Mouse (Mus musculus): ENCODE results near the gene Crtc2. TPM values are rescaled to one million over a fixed set of nuclear protein-coding genes. Genes with fewer than 3 reads are reported as not detected.

Gene Crtc2
- polyA plus RNA-seq, 1 experiment from 2014 or later = 20.7 TPM

- peaks cover 5% of the 10 kb centered on the region; the same call in 1 of the 2 replicates for H3K36me3 ChIP-seq
- 2% methylated on average over 20 of the region's 20 CpGs for WGBS
- ATAC-seq (ENCODE audit: low FRiP score) = peak; percentile 68; the same call in 1 of the 2 replicates
- H3K4me3 ChIP-seq (replicated peaks) = peak overlapping the region; percentile 38
- peaks cover 10% of the 10 kb centered on the region for H3K4me1 ChIP-seq
- no peaks in the 10 kb centered on the region for H3K27me3 ChIP-seq (replicated peaks)
- no peaks in the 10 kb centered on the region for H3K9me3 ChIP-seq (replicated peaks)
- peak overlapping the region; percentile 75 for H3K4me2 ChIP-seq
- peak overlapping the region; percentile 53 for H3K9ac ChIP-seq (replicated peaks)
- H3K27ac ChIP-seq (replicated peaks) = peak overlapping the region; percentile 72
Observed at GRCm38 (mm10) chr3:90220531-90220951, 33.4 kb upstream of the Crtc2 start.

GRCm38 (mm10) chr3:90221123-90221522 lies 32.8 kb upstream of the Crtc2 start:
- no peak overlapping the region; the same call in 1 of the 2 replicates for H3K27ac ChIP-seq (replicated peaks)
- no peaks in the 10 kb centered on the region for H3K9me3 ChIP-seq (replicated peaks)
- peak overlapping the region; percentile 20 for H3K9ac ChIP-seq (replicated peaks)
- H3K4me1 ChIP-seq = peaks cover 10% of the 10 kb centered on the region
- peak overlapping the region; percentile 75 for H3K4me2 ChIP-seq
- H3K27me3 ChIP-seq (replicated peaks) = no peaks in the 10 kb centered on the region
- WGBS = 31% methylated on average over 5 of the region's 5 CpGs
- H3K4me3 ChIP-seq (replicated peaks) = peak overlapping the region; percentile 38
- H3K36me3 ChIP-seq = peaks cover 5% of the 10 kb centered on the region; the same call in 1 of the 2 replicates
- no peak for ATAC-seq (ENCODE audit: low FRiP score)

GRCm38 (mm10) chr3:90222455-90222854 lies 31.5 kb upstream of the Crtc2 start:
- H3K36me3 ChIP-seq = peaks cover 5% of the 10 kb centered on the region; the same call in 1 of the 2 replicates
- no peaks in the 10 kb centered on the region for H3K9me3 ChIP-seq (replicated peaks)
- peaks cover 10% of the 10 kb centered on the region for H3K4me1 ChIP-seq
- H3K27ac ChIP-seq (replicated peaks) = no peak overlapping the region
- WGBS = 90% methylated on average over 4 of the region's 4 CpGs
- no peaks in the 10 kb centered on the region for H3K27me3 ChIP-seq (replicated peaks)
- H3K4me3 ChIP-seq (replicated peaks) = no peak overlapping the region
- no peak overlapping the region for H3K9ac ChIP-seq (replicated peaks)
- ATAC-seq (ENCODE audit: low FRiP score) = no peak
- no peak overlapping the region for H3K4me2 ChIP-seq

GRCm38 (mm10) chr3:90222941-90223340 lies 31.0 kb upstream of the Crtc2 start:
- Histone ChIP-seq H3K9me3 (replicated peaks) (no peaks in the 10 kb centered on the region), H3K4me1 (peaks cover 10% of the 10 kb centered on the region), H3K4me3 (replicated peaks) (no peak overlapping the region), H3K4me2 (no peak overlapping the region), H3K9ac (replicated peaks) (no peak overlapping the region), H3K27ac (replicated peaks) (no peak overlapping the region), H3K27me3 (replicated peaks) (no peaks in the 10 kb centered on the region), H3K36me3 (peaks cover 5% of the 10 kb centered on the region; the same call in 1 of the 2 replicates)
- 83% methylated on average over 3 of the region's 3 CpGs for WGBS
- no peak for ATAC-seq (ENCODE audit: low FRiP score)

GRCm38 (mm10) chr3:90224331-90224730 lies 29.6 kb upstream of the Crtc2 start:
- Histone ChIP-seq H3K9ac (replicated peaks) (no peak overlapping the region), H3K4me1 (peaks cover 10% of the 10 kb centered on the region), H3K36me3 (peaks cover 5% of the 10 kb centered on the region; the same call in 1 of the 2 replicates), H3K27me3 (replicated peaks) (no peaks in the 10 kb centered on the region), H3K4me3 (replicated peaks) (no peak overlapping the region), H3K4me2 (no peak overlapping the region), H3K9me3 (replicated peaks) (no peaks in the 10 kb centered on the region), H3K27ac (replicated peaks) (no peak overlapping the region)
- no peak for ATAC-seq (ENCODE audit: low FRiP score)
- 76% methylated on average over 10 of the region's 10 CpGs for WGBS

- Histone ChIP-seq H3K27me3 (replicated peaks) (no peaks in the 10 kb centered on the region), H3K4me3 (replicated peaks) (peak overlapping the region; percentile 65), H3K27ac (replicated peaks) (peak overlapping the region; percentile 65), H3K4me2 (peak overlapping the region; percentile 91), H3K4me1 (peaks cover 19% of the 10 kb centered on the region), H3K9me3 (replicated peaks) (no peaks in the 10 kb centered on the region), H3K9ac (replicated peaks) (peak overlapping the region; percentile 55), H3K36me3 (peaks cover 22% of the 10 kb centered on the region)
- WGBS = 19% methylated on average over 8 of the region's 8 CpGs
- no peak for ATAC-seq (ENCODE audit: low FRiP score)
Observed at GRCm38 (mm10) chr3:90231075-90231474, 22.9 kb upstream of the Crtc2 start.

GRCm38 (mm10) chr3:90231507-90232333 lies 22.2 kb upstream of the Crtc2 start, which contains the start of gene Jtb:
Gene Jtb (plus strand): TSS chr3:90231597.
- peak within 1 kb of the TSS; percentile 86 for H3K27ac ChIP-seq (replicated peaks)
- peak within 1 kb of the TSS; percentile 65 for H3K4me3 ChIP-seq (replicated peaks)
- peak within 1 kb of the TSS; percentile 91 for H3K4me2 ChIP-seq
- H3K9me3 ChIP-seq (replicated peaks) = no peaks in the 10 kb centered on the region
- peak within 1 kb of the TSS; percentile 65 for H3K9ac ChIP-seq (replicated peaks)
- no peaks in the 10 kb centered on the region for H3K27me3 ChIP-seq (replicated peaks)
- ATAC-seq (ENCODE audit: low FRiP score) = peak; percentile 97
- H3K4me1 ChIP-seq = peaks cover 19% of the 10 kb centered on the region
- under 1% methylated on average over 61 of the region's 61 CpGs for WGBS
- H3K36me3 ChIP-seq = peaks cover 27% of the 10 kb centered on the region

GRCm38 (mm10) chr3:90241251-90241650 lies 12.7 kb upstream of the Crtc2 start:
- no peaks in the 10 kb centered on the region for H3K9me3 ChIP-seq (replicated peaks)
- no peak overlapping the region for H3K27ac ChIP-seq (replicated peaks)
- H3K9ac ChIP-seq (replicated peaks) = no peak overlapping the region
- 92% methylated on average over 2 of the region's 2 CpGs for WGBS
- H3K4me3 ChIP-seq (replicated peaks) = no peak overlapping the region
- no peak overlapping the region for H3K4me2 ChIP-seq
- ATAC-seq (ENCODE audit: low FRiP score) = no peak
- peaks cover 16% of the 10 kb centered on the region for H3K4me1 ChIP-seq
- no peaks in the 10 kb centered on the region for H3K27me3 ChIP-seq (replicated peaks)
- H3K36me3 ChIP-seq = peaks cover 3% of the 10 kb centered on the region; the same call in 1 of the 2 replicates

GRCm38 (mm10) chr3:90241669-90242358 lies 12.1 kb upstream of the Crtc2 start:
- ATAC-seq (ENCODE audit: low FRiP score) = no peak
- no peak overlapping the region for H3K9ac ChIP-seq (replicated peaks)
- H3K9me3 ChIP-seq (replicated peaks) = no peaks in the 10 kb centered on the region
- peaks cover 16% of the 10 kb centered on the region for H3K4me1 ChIP-seq
- H3K36me3 ChIP-seq = no peaks in the 10 kb centered on the region
- no peak overlapping the region for H3K4me2 ChIP-seq
- no peaks in the 10 kb centered on the region for H3K27me3 ChIP-seq (replicated peaks)
- no peak overlapping the region for H3K4me3 ChIP-seq (replicated peaks)
- no peak overlapping the region for H3K27ac ChIP-seq (replicated peaks)
- WGBS = 92% methylated on average over 10 of the region's 10 CpGs

- Histone ChIP-seq H3K9me3 (replicated peaks) (no peaks in the 10 kb centered on the region), H3K4me3 (replicated peaks) (peak within 1 kb of the TSS; percentile 35), H3K4me2 (peak within 1 kb of the TSS; percentile 62), H3K27ac (replicated peaks) (0 out of 2 replicates have a peak within 1 kb of the TSS, but pooled peaks have one; percentile 20), H3K36me3 (no peaks in the 10 kb centered on the region), H3K9ac (replicated peaks) (peak within 1 kb of the TSS; percentile 37), H3K4me1 (peaks cover 19% of the 10 kb centered on the region), H3K27me3 (replicated peaks) (no peaks in the 10 kb centered on the region)
- 3% methylated on average over 19 of the region's 19 CpGs for WGBS
- peak; percentile 28; the same call in 1 of the 2 replicates for ATAC-seq (ENCODE audit: low FRiP score)
Observed at GRCm38 (mm10) chr3:90242984-90243775, 10.8 kb upstream of the Crtc2 start, which contains the start of gene Creb3l4. Gene Creb3l4 (minus strand): TSS chr3:90243512.

- no peak overlapping the region for H3K27ac ChIP-seq (replicated peaks)
- WGBS = 71% methylated on average over 2 of the region's 2 CpGs
- H3K27me3 ChIP-seq (replicated peaks) = no peaks in the 10 kb centered on the region
- H3K9ac ChIP-seq (replicated peaks) = no peak overlapping the region
- H3K4me2 ChIP-seq = no peak overlapping the region
- no peak for ATAC-seq (ENCODE audit: low FRiP score)
- H3K4me1 ChIP-seq = peaks cover 33% of the 10 kb centered on the region
- H3K4me3 ChIP-seq (replicated peaks) = no peak overlapping the region
- H3K9me3 ChIP-seq (replicated peaks) = no peaks in the 10 kb centered on the region
- no peaks in the 10 kb centered on the region for H3K36me3 ChIP-seq
Observed at GRCm38 (mm10) chr3:90245406-90245805, 8.6 kb upstream of the Crtc2 start.
